ENCODE assay signal across 13 mouse cellular contexts in the genomic region with DNA sequence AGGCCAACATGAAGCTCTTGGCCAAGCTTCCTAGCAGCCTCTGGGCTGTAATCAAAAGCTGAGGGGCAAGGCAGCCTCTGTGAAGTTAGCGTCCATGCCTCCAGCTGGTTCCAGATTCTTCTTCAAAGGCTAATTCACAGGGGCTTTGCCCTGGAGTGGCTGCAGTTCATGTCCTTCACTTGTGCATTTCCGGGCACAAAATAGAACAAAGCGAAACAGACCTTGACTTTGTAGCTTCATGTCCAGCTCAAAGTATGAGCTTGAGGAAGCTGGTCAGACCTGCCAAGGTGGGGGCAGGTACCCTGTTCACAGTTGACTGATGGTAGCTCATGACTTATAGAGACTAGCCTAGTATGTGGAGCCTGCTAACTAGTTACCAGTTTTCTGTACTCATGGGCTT.
"Had no signal": no experiment of that assay in that cellular context is flagged by ENCODE, and none has a peak within 500 bp of the region (broad histone marks: within the 10 kb centered on the region; RNA-seq: fewer than 3 reads in every experiment).

No protein-coding gene starts in this region.

- ATAC-seq: midbrain, embryonic 16.5 days had no signal

- DNase-seq: lung, embryonic 14.5 days; lung, postnatal 10 days; lung, postnatal 4 days; midbrain, embryonic 14.5 days; retina, postnatal 1 day; right cerebral cortex, adult 18-20 months; right cerebral cortex, postnatal 25 days; right cerebral cortex, postnatal 4 days; spleen, adult 18-20 months; thymus, adult 18-20 months; thymus, postnatal 14 days; thymus, postnatal 36 days had no signal
